Mouse (Mus musculus) kidney, adult 2 months (tissue): ENCODE measurements at regions not wholly inside any gene's neighbourhood (a gene's known extent, or its start where the extent isn't known, plus 50 kb on each side); places are given as distances from the start of the nearest gene placed in this dataset.
"Not testable (repeated sequence)": the region's sequence is repeated elsewhere in the genome, so short reads cannot be mapped to it uniquely, and the experiment has no call there.

Source experiments
- DNase-seq: peaks from one replicate; pipeline ENCODE4 v3.0.0; 2021
- H3K27ac ChIP-seq: fragments of 200-500 bp; 2 replicates; pipeline ENCODE4 v1.5.1; 2012; ENCODE audit warnings: low read depth, low read length, control low read depth, inconsistent platforms; ENCODE audit not compliant: insufficient read depth
- H3K27me3 ChIP-seq: fragments of 200-500 bp; replicated peaks from 2 replicates; pipeline ENCODE4 v1.6.1; 2012; ENCODE audit warnings: mild to moderate bottlenecking, moderate library complexity, low read length, inconsistent platforms; ENCODE audit not compliant: control insufficient read depth, insufficient read depth
- H3K36me3 ChIP-seq: fragments of 200-500 bp; 2 replicates; pipeline ENCODE4 v1.6.1; 2012; ENCODE audit warnings: mild to moderate bottlenecking, moderate library complexity, low read length, inconsistent platforms; ENCODE audit not compliant: control insufficient read depth, insufficient read depth
- H3K4me1 ChIP-seq: fragments of 200-500 bp; 2 replicates; pipeline ENCODE4 v1.6.1; 2011; ENCODE audit warnings: low read length; ENCODE audit not compliant: control insufficient read depth, insufficient read depth
- H3K4me3 ChIP-seq: fragments of 200-500 bp; 2 replicates; pipeline ENCODE4 v1.5.1; 2011; ENCODE audit warnings: mild to moderate bottlenecking, low read depth, low read length, control low read depth; ENCODE audit not compliant: insufficient read depth
- CTCF ChIP-seq: fragments of 200-500 bp; conservative IDR thresholded peaks from 2 replicates; pipeline ENCODE4 v1.5.1; 2011; ENCODE audit warnings: low read depth, mild to moderate bottlenecking, control low read depth, low read length, moderate library complexity, mixed read lengths; ENCODE audit not compliant: insufficient read depth, insufficient read length
- POLR2A ChIP-seq: fragments of 200-500 bp; IDR thresholded peaks from one replicate; pipeline ENCODE4 v1.6.1; 2011; ENCODE audit warnings: low read depth, low read length, control low read depth
- WGBS: fragments of 180-500 bp; shearing (Covaris S2); methylation state at CpG from one replicate; pipeline ENCODE4 v1.1.7; 2018; 5-methylcytosine and 5-hydroxymethylcytosine counted together

- no peak for TF ChIP-seq CTCF
- no peak for TF ChIP-seq POLR2A
- Histone ChIP-seq H3K4me3 (no peak overlapping the region), H3K4me1 (no peaks in the 10 kb centered on the region), H3K27ac (no peak overlapping the region), H3K36me3 (no peaks in the 10 kb centered on the region), H3K27me3 (no peaks in the 10 kb centered on the region)
- DNase-seq, result no peak
- 78% methylated on average over 7 of the region's 7 CpGs for WGBS
Observed at GRCm38 (mm10) chr2:53713106-53713640, 372.2 kb downstream of the Rprm start.

GRCm38 (mm10) chr2:53715017-53715416 is 370.3 kb downstream of the Rprm start:
- H3K27ac ChIP-seq, result no peak overlapping the region
- H3K4me3 ChIP-seq, result no peak overlapping the region
- DNase-seq, result no peak
- no peak for TF ChIP-seq CTCF
- no peaks in the 10 kb centered on the region for H3K36me3 ChIP-seq
- H3K4me1 ChIP-seq, result no peaks in the 10 kb centered on the region
- no peaks in the 10 kb centered on the region for H3K27me3 ChIP-seq
- WGBS, result 63% methylated on average over 5 of the region's 5 CpGs

GRCm38 (mm10) chr2:53723231-53723630 is 362.1 kb downstream of the Rprm start:
- no peak overlapping the region for H3K27ac ChIP-seq
- no peaks in the 10 kb centered on the region for H3K36me3 ChIP-seq
- H3K27me3 ChIP-seq, result no peaks in the 10 kb centered on the region
- TF ChIP-seq POLR2A (no peak), CTCF (no peak)
- 91% methylated on average over 6 of the region's 6 CpGs for WGBS
- H3K4me3 ChIP-seq, result no peak overlapping the region
- DNase-seq, result no peak
- no peaks in the 10 kb centered on the region for H3K4me1 ChIP-seq

- TF ChIP-seq POLR2A, result no peak
- TF ChIP-seq CTCF, result no peak
- no peaks in the 10 kb centered on the region for H3K27me3 ChIP-seq
- no peaks in the 10 kb centered on the region for H3K36me3 ChIP-seq
Observed at GRCm38 (mm10) chr2:53728693-53729092, 356.7 kb downstream of the Rprm start.

GRCm38 (mm10) chr2:53730451-53730850 is 354.9 kb downstream of the Rprm start:
- H3K27me3 ChIP-seq, result no peaks in the 10 kb centered on the region
- no peak for DNase-seq
- 93% methylated on average over 2 of the region's 2 CpGs for WGBS
- no peaks in the 10 kb centered on the region for H3K36me3 ChIP-seq
- H3K27ac ChIP-seq, result no peak overlapping the region
- H3K4me1 ChIP-seq, result no peaks in the 10 kb centered on the region
- no peak overlapping the region for H3K4me3 ChIP-seq
- TF ChIP-seq POLR2A (no peak), CTCF (no peak)

More at GRCm38 (mm10) chr2:53728693-53729092, 356.7 kb downstream of the Rprm start:
- H3K4me1 ChIP-seq, result no peaks in the 10 kb centered on the region
- no peak overlapping the region for H3K27ac ChIP-seq
- H3K4me3 ChIP-seq, result no peak overlapping the region
- no peak for DNase-seq

- TF ChIP-seq POLR2A (no peak), CTCF (no peak)
- Histone ChIP-seq H3K27ac (no peak overlapping the region), H3K27me3 (no peaks in the 10 kb centered on the region), H3K4me3 (no peak overlapping the region), H3K4me1 (no peaks in the 10 kb centered on the region), H3K36me3 (no peaks in the 10 kb centered on the region)
- WGBS, result 82% methylated on average over 2 of the region's 2 CpGs
- DNase-seq, result no peak
Observed at GRCm38 (mm10) chr2:53763486-53763885, 321.9 kb downstream of the Rprm start.

- H3K4me1 ChIP-seq, H3K36me3 ChIP-seq, H3K27ac ChIP-seq, H3K4me3 ChIP-seq, H3K27me3 ChIP-seq, DNase-seq: not testable (repeated sequence)
- 88% methylated on average over 5 of the region's 6 CpGs for WGBS
Observed at GRCm38 (mm10) chr2:53782035-53782434, 303.3 kb downstream of the Rprm start.

GRCm38 (mm10) chr2:53788599-53788998 is 296.8 kb downstream of the Rprm start:
- not testable (repeated sequence) for DNase-seq, H3K36me3 ChIP-seq, H3K4me3 ChIP-seq, H3K27ac ChIP-seq, H3K4me1 ChIP-seq, H3K27me3 ChIP-seq
- 84% methylated on average over 5 of the region's 6 CpGs for WGBS
